Mouse (Mus musculus) frontal cortex, postnatal 36 days (tissue): Measurements from ENCODE around the gene Ccdc33.

Experiments
- DNase-seq, 2 experiments: peaks; one replicate each; pipeline ENCODE4 v3.0.0; 2022; ENCODE audit warnings: low spot score in 2 of 2

Ccdc33 gene

DNA sequence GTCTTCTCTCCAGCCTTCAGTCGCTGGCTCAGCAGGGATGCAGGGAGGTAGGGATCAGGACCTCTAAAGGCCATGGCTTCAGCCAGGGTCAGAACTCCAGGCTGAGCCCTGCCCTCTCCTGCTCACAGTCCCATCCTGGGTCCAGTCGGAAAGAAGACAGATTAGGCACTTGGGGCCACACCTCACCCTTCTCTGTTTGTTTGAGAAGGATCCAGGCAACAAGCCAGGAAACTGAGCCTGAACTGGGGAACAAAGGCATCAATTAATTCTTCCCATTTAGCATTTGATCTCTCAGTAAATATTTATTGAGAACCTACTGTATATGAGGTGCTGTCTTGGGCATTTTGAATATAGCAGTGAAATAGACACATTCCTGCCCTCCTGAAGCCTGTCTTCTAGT lies at the start of gene Ccdc33:
TSS of gene Ccdc33 (minus strand) at position 153 of the 400 bp plus-strand sequence.
- no peak for DNase-seq

DNA sequence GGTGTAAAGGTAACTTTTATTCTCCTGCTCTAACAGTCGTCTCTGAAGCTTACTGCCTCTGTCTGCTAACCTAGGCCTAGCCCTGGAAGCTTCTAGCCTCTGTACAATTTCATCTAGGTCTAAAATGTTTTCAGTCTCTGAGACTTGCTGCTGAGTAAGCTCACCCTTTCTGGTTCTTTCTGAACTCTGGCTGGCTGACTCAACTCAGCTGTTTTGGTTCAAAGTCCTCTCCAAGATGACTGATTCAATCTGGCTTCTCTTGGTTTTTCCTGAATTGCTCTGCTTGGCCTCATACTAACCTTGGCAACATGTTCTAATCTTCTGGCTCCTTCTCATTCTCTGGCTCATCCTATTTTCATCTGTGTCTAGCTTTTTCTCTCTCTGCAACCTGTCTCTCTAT lies 47.2 kb upstream of the Ccdc33 start:
- no peak for DNase-seq

- no peak for DNase-seq
Observed at GRCm38 (mm10) chr9:58163146-58163545, 44.5 kb upstream of the Ccdc33 start.

GRCm38 (mm10) chr9:58162173-58162572 lies 43.5 kb upstream of the Ccdc33 start:
- DNase-seq, result no peak

DNA sequence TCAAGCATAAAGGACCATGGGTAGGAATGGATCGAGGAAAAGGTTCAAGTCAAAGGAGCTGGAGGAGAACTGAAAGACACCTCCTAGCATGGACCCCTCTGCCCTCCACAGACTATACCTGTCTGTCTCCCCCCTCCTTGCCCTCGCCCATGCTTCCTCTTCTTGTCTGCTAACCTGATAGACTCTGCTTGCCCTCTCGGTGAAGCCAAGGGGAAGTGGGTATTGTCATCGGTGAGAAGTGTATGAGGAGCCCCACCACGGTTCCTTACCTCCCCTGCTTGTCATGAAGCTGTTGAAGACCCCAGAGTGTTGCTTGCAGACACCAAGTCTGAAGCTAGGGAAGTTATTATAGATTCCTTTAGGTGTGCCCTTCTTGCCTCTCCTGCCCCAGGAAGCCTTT lies 41.7 kb upstream of the Ccdc33 start:
- DNase-seq, result no peak

- peak; percentile 43 to 47 for DNase-seq
Observed at GRCm38 (mm10) chr9:58159855-58160254, 41.2 kb upstream of the Ccdc33 start.

DNA sequence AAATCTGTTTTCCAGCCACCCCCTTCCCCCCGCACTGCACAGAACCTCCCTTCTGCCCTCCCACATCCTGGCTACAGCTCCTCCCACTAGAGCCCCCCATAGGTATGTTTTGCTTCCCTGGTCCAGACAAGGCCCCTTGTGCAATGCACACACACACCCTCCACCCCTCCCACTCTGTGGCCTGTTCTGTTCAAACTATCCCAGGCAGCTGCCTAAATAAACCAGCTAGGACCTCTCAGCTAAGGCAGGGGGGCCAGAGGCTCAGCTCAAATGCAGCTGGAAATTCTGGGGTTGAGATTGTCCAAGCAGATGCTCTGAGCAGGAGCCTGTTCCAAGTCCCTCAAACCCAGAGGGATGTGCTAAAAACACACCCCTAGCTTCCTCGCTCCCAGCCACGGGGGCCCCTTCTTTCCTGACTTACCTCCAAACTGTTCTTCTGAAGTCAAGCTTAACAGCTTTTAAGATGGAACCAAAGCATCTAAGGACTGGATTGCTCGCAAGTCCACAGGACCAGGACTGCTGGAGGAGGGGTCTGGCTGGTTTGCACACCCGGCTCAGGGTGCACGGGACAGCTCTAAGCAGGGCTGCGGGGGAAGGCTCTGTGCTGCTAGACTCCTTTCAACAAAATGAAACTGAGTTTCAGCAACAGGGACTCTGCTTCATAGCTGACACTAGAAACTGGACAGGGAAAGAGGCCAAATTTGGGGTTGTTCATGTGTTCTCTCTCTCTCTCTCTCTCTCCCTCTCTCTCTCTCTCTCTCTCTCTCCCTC lies 40.1 kb upstream of the Ccdc33 start:
- DNase-seq, result peak in 1 of 2 experiments; percentile 34

DNA sequence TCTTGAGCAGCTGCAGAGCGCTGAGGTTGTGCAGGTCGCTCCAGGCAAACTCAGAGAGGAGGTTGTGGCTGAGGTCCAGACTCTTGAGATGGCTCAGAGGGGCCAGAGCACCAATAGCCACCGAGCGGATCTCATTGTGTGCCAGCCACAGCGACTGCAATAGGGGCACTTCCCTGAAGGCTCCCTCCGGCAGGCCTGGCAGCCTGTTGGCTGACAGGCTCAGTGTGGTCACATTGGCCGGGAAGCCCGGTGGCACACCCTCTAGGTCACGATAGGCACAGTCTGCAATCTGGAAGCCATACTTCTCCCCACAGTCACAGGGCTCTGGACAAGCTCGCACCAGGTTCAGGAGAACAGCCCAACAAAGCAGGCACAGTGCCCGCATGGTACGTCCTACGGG lies 39.2 kb upstream of the Ccdc33 start:
- DNase-seq, result no peak

DNA sequence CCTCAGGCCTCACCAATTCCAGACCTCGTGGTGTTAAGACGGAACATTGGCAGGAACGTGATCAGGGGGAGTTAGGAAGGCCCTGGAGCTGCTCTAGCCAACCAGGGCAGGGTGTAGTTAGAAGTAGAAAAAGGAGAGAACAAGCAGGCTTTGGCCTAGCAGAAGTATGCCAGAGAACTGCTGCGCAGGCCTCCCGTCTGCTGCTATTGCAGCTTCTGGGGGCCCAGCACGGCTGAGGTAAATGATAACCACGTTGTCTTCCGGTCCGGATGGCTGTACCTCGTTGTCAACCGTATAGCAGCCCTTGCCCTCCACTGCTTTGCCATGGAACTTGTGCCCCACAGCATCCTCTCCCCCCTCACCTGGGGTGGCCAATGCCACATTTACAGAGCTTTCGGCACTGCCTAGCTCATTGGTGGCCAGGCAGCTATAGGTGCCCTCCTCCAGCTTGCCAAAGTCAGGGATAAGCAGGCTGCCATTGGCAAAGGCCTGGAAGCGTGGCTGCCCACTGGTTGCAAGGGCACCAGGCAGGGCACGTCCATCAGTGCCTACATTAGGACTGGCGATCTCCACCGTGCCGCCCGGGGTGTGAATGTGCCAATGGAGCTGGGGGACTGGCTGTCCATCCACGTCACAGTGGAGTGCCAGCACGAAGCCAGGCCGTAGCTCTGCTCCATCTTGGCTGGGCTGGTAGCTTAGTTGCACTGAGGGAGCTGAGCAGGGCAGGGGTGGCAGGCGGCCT lies 38.4 kb upstream of the Ccdc33 start:
- DNase-seq, result no peak

- no peak for DNase-seq
Observed at GRCm38 (mm10) chr9:58155366-58155765, 36.7 kb upstream of the Ccdc33 start.

DNA sequence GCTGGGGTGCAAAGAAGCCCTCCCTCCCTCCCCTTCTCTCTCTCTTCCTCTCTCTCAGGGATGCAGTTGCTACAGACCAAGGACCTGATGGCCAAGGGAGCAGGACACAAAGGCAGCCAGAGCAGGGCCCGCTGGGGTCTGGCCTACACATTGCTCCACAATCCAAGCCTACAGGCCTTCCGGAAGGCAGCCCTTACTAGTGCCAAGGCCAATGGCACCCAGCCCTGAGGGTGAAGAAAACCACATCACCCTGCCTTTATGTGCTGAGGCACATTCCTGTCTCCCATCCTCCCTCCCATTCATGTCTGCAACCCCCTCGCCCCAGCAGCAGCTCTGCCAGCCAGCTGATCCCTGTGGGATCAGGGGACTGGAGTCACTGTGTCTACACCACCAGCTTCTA lies 34.5 kb upstream of the Ccdc33 start:
- no peak for DNase-seq

DNA sequence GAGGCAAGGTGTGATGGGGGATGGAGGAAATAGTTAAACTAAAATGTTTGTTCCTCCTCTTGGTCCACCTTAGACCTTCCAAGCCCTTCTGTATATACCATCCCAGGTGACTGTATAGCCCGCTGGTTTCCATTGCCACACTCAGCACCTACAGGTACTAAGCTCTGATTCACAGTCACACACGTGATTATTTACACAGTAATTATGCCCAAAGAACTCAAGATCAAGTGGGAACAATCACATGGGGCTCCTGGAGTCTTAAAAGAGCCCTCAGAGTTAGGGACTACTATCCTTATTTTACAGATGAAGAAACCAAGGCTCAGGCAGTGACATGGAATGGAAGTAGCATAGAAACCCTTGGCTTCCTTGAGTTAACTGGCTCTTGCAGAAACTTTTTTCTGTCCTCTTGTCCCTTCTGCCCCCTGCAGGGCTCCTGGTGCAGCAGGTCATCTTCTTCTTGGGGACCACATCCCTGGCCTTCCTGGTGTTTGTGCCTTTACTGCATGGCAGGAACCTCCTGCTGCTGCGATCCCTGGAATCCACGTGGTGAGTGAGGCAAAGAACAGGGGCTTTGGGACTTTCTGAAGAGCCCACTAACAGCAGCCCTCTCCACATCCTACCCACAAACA lies 32.2 kb upstream of the Ccdc33 start:
- no peak for DNase-seq

DNA sequence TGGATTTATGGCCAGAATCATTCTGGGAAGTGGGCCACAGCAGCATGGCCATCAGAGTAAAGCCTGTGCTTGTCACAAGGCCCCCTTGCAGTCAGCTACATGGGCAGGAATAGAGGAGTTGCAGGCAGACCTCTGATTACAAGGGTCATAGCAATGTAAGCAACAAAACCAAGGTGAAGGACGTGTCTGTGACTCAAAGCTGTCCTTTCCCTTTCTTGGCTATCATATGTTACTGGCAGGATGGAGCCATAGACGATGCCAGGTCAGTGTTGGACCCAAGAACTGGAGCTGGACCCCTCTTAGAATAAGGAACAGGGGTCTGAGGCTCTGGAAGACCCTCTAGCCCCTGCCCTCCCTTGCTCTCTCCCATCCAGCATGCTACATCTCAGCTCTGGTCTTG lies 30.2 kb upstream of the Ccdc33 start:
- DNase-seq, result no peak

DNA sequence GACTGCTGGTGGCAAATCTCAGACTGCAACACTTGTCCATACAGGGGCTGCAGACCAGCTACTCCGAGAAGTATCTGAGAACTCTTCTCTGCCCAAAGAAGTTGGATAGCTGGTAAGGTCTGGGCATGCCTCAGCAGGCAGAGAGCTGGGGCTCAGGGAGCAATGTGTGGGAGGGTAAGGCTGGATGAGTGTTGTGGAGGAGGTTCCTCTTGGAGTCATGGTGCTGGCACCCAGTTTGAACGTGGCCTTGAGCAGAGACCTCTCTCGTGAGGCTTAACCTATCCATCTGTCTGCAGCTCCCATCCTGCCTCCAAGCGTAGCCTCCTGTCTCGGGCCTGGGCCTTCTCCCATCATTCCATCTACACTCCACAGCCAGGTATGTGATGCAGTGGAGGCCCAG lies 26.8 kb upstream of the Ccdc33 start:
- no peak for DNase-seq

DNA sequence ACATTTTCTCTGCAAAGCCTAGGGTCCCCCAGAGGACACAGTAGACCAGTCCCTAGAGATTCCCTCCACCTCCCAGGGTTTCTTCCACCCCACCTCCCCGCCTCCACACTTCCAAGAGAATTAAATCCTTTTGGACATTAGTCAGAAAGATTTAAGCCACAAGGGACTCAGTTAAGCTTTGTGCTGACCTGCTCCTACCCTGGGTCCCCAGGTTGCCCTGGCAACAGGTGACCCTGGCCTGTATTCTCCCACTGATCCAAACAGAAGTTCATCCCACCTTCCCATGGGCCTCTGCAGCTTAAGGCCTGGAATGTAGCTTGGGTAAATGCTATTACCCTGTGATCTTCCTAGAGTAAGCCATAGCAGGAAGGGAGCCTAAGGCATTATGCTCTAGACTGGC lies 26.0 kb upstream of the Ccdc33 start:
- DNase-seq, result no peak

GRCm38 (mm10) chr9:58143419-58143818 lies 24.8 kb upstream of the Ccdc33 start:
- no peak for DNase-seq

DNA sequence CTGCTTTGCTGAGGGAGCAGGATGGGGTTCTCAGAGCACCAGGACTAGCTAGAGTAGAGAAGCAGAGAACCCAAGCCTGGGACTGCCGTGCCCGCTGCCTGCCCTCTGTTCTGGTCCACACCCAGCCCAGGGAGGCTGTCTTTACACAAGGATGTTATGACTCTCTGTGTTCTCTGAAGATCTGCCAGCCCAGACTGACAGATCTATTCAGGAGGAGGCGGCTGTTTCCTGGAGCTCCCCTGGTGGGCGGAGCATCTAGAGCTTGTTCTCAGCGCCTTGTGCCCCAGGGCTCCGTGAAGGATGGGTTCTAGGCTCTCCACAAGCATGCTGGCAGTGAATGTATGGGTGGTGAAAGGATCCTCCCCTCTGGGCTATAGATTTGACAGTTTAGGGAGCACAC lies 21.3 kb upstream of the Ccdc33 start:
- DNase-seq, result peak; percentile 37 to 48

DNA sequence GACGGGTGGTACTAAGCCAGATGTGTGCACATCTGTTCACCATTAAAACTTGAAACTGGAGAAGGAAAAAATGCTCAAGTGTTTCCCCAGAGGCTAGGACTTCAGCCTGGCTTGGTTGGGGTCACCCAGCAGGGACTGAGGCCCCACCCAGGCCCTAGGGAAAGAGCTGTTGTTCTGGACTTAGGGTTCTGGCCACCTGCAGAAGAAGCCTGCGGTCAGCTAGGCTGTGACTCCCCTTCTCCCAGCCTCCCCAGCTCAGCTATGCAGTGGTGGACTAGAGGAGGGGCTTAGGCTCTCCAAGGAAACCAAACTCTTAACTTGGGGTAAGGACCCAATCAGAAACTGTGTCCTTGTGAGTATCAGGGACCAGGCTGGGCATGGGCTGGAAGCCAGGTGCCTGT lies 17.3 kb upstream of the Ccdc33 start:
- no peak for DNase-seq

GRCm38 (mm10) chr9:58134906-58135305 lies 16.3 kb upstream of the Ccdc33 start:
- DNase-seq, result no peak

DNA sequence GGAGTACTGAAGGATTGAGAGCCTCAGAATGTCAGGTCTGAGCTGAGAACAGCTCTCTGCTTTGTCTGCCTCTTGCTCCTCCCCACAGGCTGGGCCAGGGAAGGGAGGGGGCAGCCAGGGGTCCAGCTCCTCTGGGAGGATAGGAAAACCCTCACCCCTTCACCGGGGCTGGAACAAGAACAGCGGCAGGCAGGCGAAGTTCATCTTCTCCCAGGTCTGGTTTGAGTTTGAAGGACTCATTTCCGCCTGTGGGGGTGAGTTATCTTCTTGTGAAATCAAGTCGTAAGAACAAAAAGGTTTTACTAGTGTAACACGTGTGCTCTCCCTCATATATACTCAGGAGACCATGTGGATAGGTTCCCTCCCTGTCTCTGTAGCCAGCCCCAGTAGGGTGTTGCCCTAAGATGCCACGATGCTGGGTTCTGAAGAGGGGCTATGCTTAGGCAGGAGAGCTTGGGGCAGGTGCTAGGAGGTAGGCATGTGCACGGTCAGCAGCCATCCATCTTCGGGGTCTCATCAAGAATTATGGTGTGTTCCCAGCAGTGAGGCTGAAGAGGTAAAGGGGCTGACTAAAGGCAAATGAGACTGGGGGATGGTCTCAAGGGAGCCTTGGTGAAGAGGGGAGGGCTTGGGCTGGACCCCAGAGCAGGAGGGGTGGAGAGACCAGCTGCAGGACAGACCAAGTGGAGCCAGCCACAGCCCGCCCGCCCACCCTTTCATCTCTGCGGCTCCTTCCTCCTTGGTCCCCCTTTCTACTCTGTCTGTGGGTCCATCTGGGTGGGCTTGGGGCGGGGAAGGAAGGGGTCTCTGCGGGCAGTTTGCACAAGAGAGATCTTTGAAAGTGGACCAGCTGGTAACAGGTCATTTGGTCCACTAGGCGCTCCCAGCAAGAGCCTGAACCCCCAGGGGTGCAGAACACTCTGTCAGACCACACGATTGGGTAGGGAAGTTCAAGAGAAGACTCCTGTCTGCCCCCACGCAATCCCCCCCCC lies 15.6 kb upstream of the Ccdc33 start:
- DNase-seq, result no peak

- DNase-seq, result no peak
Observed at GRCm38 (mm10) chr9:58131735-58132134, 13.1 kb upstream of the Ccdc33 start.

- DNase-seq, result no peak
Observed at GRCm38 (mm10) chr9:58130909-58131308, 12.3 kb upstream of the Ccdc33 start.
